Mouse (Mus musculus) myocyte (in vitro differentiated cells): ENCODE results near the gene Slc25a26. TPM values are rescaled to one million over a fixed set of nuclear protein-coding genes. Genes with fewer than 3 reads are reported as not detected.
A peak's percentile ranks its signal among the peaks of the same experiment; 100 is the strongest.

Experiments used
- H3K27me3 ChIP-seq: one replicate; pipeline ENCODE4 v1.6.1; 2011; ENCODE audit not compliant: control insufficient read depth, insufficient read depth, insufficient read length
- H3K36me3 ChIP-seq: one replicate; pipeline ENCODE4 v1.6.1; 2011; ENCODE audit not compliant: control insufficient read depth, insufficient read depth
- H3K4me2 ChIP-seq: one replicate; pipeline ENCODE4 v1.6.1; 2011; ENCODE audit warnings: low read depth, control low read depth
- H3K4me3 ChIP-seq: one replicate; pipeline ENCODE4 v1.5.1; 2011; ENCODE audit warnings: mild to moderate bottlenecking, control low read depth, moderate library complexity
- H3K79me2 ChIP-seq: one replicate; pipeline ENCODE4 v1.6.1; 2011; ENCODE audit not compliant: control insufficient read depth, insufficient read depth
- H3ac ChIP-seq: one replicate; pipeline ENCODE4 v1.6.1; 2011; ENCODE audit not compliant: control insufficient read depth, insufficient read length
- CEBPB ChIP-seq: IDR thresholded peaks from 2 replicates; pipeline ENCODE4 v1.6.1; 2011; ENCODE audit warnings: mild to moderate bottlenecking, moderate library complexity; ENCODE audit not compliant: poor library complexity, insufficient read depth, severe bottlenecking
- E2F4 ChIP-seq: IDR thresholded peaks from one replicate; pipeline ENCODE4 v1.6.1; 2011; ENCODE audit warnings: mild to moderate bottlenecking, control low read depth, moderate library complexity; ENCODE audit not compliant: insufficient read depth
- MAX ChIP-seq: IDR thresholded peaks from one replicate; pipeline ENCODE4 v1.6.1; 2011; ENCODE audit warnings: low read depth, mild to moderate bottlenecking, control low read depth
- MYOD1 ChIP-seq, 3 experiments: IDR thresholded peaks; one replicate each; pipeline ENCODE4 v1.6.1; 2011; ENCODE audit warnings: control low read depth in 2 of 3, low read depth in 2 of 3, mild to moderate bottlenecking in 2 of 3, moderate library complexity in 1 of 3; ENCODE audit not compliant: insufficient read length in 2 of 3, control insufficient read depth in 1 of 3
- MYOG ChIP-seq, 3 experiments: IDR thresholded peaks; one replicate each; pipeline ENCODE4 v1.6.1; 2011; ENCODE audit warnings: control low read depth in 2 of 3, low read depth in 2 of 3, mild to moderate bottlenecking in 2 of 3; ENCODE audit not compliant: insufficient read length in 2 of 3, control insufficient read depth in 1 of 3, insufficient read depth in 1 of 3
- POLR2A ChIP-seq: IDR thresholded peaks from one replicate; pipeline ENCODE4 v1.6.1; 2011; ENCODE audit warnings: low read depth, mild to moderate bottlenecking, control low read depth, moderate library complexity; ENCODE audit not compliant: insufficient read length
- POLR2AphosphoS2 ChIP-seq: IDR thresholded peaks from one replicate; pipeline ENCODE4 v1.6.1; 2011; ENCODE audit warnings: low read depth, control low read depth; ENCODE audit not compliant: insufficient read length
- REST ChIP-seq: IDR thresholded peaks from one replicate; pipeline ENCODE4 v1.6.1; 2011; ENCODE audit warnings: mild to moderate bottlenecking, control low read depth, moderate library complexity; ENCODE audit not compliant: insufficient read depth, insufficient read length
- SRF ChIP-seq: IDR thresholded peaks from one replicate; pipeline ENCODE4 v1.6.1; 2011; ENCODE audit warnings: low read depth; ENCODE audit not compliant: control insufficient read depth, insufficient read length
- TCF12 ChIP-seq: IDR thresholded peaks from one replicate; pipeline ENCODE4 v1.6.1; 2011; ENCODE audit warnings: mild to moderate bottlenecking, control low read depth; ENCODE audit not compliant: poor library complexity, insufficient read depth, severe bottlenecking
- TCF3 ChIP-seq: IDR thresholded peaks from one replicate; pipeline ENCODE4 v1.6.1; 2011; ENCODE audit warnings: low read depth, control low read depth; ENCODE audit not compliant: insufficient read length
- USF1 ChIP-seq: IDR thresholded peaks from one replicate; pipeline ENCODE4 v1.6.1; 2011; ENCODE audit warnings: low read depth, mild to moderate bottlenecking, control low read depth, moderate library complexity
- polyA plus RNA-seq: library from polyadenylated mRNA; unstranded; fragments of >200 nt; fragmentation: generic; extraction: Trizol; gene quantifications from one replicate; pipeline ENCODE4 v1.2.1, GENCODE M21; 2012; ENCODE audit warnings: missing spikeins

Gene Slc25a26
- polyA plus RNA-seq, 1 experiment: 4.7 TPM

- Histone ChIP-seq H3K27me3 (no peaks in the 10 kb centered on the region), H3ac (no peak overlapping the region), H3K4me3 (no peak overlapping the region), H3K79me2 (peaks cover 40% of the 10 kb centered on the region), H3K4me2 (peak overlapping the region; percentile 72), H3K36me3 (no peaks in the 10 kb centered on the region)
- TF ChIP-seq USF1 (peak; percentile 85), TCF3 (peak; percentile 51), POLR2AphosphoS2 (no peak), TCF12 (peak; percentile 80), POLR2A (no peak), CEBPB (0 out of 2 replicates have a peak, but pooled peaks have one; percentile 25), E2F4 (no peak), MYOG (IDR thresholded peaks at IDR 0.05; ENCODE audit: control insufficient read depth in 1 of 3, insufficient read depth in 1 of 3, insufficient read length in 2 of 3, low read depth in 2 of 3) (peak; percentile 74 to 93 (median 92)), MYOD1 (IDR thresholded peaks at IDR 0.05; ENCODE audit: control insufficient read depth in 1 of 3, insufficient read length in 2 of 3, low read depth in 2 of 3) (peak; percentile 7 to 85 (median 80)), REST (no peak), SRF (no peak), MAX (no peak)
These were observed 146.2 kb downstream of the Slc25a26 start for GRCm38 (mm10) chr6:94646274-94646863.

DNA sequence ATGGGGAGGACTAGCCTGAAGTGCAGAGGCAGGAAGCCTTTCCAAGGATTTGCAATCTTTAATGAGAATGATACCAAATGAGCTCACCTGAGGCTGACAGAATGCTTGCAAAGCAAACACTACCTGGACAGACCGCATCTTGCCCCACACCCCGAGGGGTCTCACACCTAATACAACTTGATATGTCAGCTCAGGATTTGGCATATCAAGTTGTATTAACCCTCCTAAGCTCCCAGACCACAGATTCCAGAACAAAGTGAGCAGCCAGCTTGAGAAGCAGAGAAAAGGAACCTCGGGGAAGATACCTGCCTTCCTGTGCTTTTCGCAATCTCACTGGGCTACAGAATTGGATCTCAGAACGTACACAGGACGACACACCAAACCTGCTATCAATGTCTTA, 146.8 kb downstream of the Slc25a26 start:
- H3K4me2 ChIP-seq: peak overlapping the region; percentile 72

DNA sequence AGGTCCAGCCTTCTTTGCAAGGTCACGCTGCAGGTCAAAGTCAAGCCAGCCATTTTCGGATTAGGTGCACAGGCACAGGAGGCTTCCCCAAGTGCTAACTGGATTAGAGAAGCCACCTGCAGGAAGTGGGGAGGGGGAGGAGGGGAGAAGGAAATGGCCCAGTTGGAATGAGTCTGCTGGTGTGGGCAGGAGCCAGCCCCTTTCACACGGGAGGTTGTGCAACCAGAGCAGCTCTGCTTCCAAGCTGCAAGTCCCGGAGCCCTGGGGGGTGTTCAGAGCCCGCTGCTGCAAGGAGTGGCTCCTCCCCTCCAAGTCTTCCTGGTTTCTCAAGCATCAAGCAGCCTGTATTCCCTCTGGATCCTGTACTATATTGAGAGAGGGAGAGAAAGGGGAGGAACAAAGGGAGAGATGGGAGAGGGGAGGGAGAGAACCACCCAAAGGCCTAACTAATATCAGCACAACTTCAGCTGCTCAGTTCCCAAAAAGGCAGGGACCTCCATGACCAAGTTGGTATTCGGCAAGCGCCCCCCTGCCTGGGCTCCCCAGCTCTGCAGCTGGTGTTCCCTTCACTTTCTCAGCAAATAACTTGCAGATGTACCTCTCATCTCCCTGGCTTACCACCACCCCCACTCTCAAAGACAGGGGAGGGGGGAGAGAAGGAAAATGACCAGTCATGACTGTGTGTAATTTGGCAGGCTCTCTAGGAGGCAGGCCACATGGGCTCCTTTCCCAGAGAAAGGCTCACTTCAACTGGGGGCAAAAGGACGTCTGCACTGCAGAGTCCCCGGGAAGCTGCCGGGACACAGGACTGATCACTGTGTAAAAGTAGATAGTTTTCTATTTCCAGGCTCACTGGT, 147.7 kb downstream of the Slc25a26 start:
- no peak overlapping the region for H3ac ChIP-seq
- peak overlapping the region; percentile 72 for H3K4me2 ChIP-seq
- TF ChIP-seq MAX (no peak), REST (no peak), MYOG (IDR thresholded peaks at IDR 0.05; ENCODE audit: control insufficient read depth in 1 of 3, insufficient read depth in 1 of 3, insufficient read length in 2 of 3, low read depth in 2 of 3) (no peak), TCF3 (no peak), MYOD1 (IDR thresholded peaks at IDR 0.05; ENCODE audit: control insufficient read depth in 1 of 3, insufficient read length in 2 of 3, low read depth in 2 of 3) (no peak), POLR2A (no peak), SRF (no peak), E2F4 (no peak), USF1 (no peak), POLR2AphosphoS2 (no peak), CEBPB (peak; percentile 95), TCF12 (peak; percentile 28)
- no peaks in the 10 kb centered on the region for H3K36me3 ChIP-seq
- peaks cover 30% of the 10 kb centered on the region for H3K79me2 ChIP-seq
- no peak overlapping the region for H3K4me3 ChIP-seq
- H3K27me3 ChIP-seq: no peaks in the 10 kb centered on the region

More for the DNA sequence above, 146.8 kb downstream of the Slc25a26 start:
- Histone ChIP-seq H3K27me3 (no peaks in the 10 kb centered on the region), H3K79me2 (peaks cover 39% of the 10 kb centered on the region), H3K4me3 (no peak overlapping the region), H3ac (no peak overlapping the region), H3K36me3 (no peaks in the 10 kb centered on the region)
- TF ChIP-seq MYOD1 (IDR thresholded peaks at IDR 0.05; ENCODE audit: control insufficient read depth in 1 of 3, insufficient read length in 2 of 3, low read depth in 2 of 3) (no peak), E2F4 (no peak), REST (no peak), POLR2A (no peak), MYOG (IDR thresholded peaks at IDR 0.05; ENCODE audit: control insufficient read depth in 1 of 3, insufficient read depth in 1 of 3, insufficient read length in 2 of 3, low read depth in 2 of 3) (no peak), CEBPB (no peak), SRF (no peak), TCF12 (no peak), TCF3 (no peak), MAX (no peak), USF1 (no peak), POLR2AphosphoS2 (no peak)

DNA sequence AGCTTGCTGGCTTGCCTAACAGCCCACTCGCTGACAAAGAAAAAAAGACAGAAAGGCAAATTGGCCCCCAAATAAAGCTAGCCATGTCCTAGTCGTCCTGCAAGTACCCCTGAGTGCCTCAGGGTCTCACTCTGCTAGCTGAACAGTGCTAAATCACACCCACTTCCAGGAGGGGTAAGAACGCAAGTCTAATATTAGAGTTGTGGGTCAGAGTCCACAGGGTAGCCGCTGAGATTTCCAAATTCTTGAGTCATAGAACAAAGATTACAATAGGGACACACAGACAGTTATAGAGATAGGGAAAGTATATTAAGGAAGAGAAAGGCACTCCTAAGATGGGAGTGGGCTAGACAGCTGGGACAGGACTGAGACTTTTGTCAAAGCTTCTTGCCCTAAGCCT, 148.4 kb downstream of the Slc25a26 start:
- no peak overlapping the region for H3ac ChIP-seq
- H3K27me3 ChIP-seq: no peaks in the 10 kb centered on the region
- H3K79me2 ChIP-seq: peaks cover 23% of the 10 kb centered on the region
- H3K4me3 ChIP-seq: no peak overlapping the region
- TF ChIP-seq MYOD1 (IDR thresholded peaks at IDR 0.05; ENCODE audit: control insufficient read depth in 1 of 3, insufficient read length in 2 of 3, low read depth in 2 of 3) (no peak), MYOG (IDR thresholded peaks at IDR 0.05; ENCODE audit: control insufficient read depth in 1 of 3, insufficient read depth in 1 of 3, insufficient read length in 2 of 3, low read depth in 2 of 3) (no peak), MAX (no peak)
- peak overlapping the region; percentile 72 for H3K4me2 ChIP-seq
- H3K36me3 ChIP-seq: no peaks in the 10 kb centered on the region
